Mouse (Mus musculus) adrenal gland, adult 2 months (tissue): ENCODE results near the gene Gm21915. TPM values are rescaled to one million over a fixed set of nuclear protein-coding genes. Genes with fewer than 3 reads are reported as not detected.

Experiments
- DNase-seq: peaks from one replicate; pipeline ENCODE4 v3.0.0; 2021
- polyA plus RNA-seq: library from polyadenylated mRNA; depleted of rRNA; stranded (reverse); fragments of >200 nt; gene quantifications from 2 replicates; pipeline ENCODE4 v1.2.3, GENCODE M21; 2012
- total RNA-seq, 2 experiments: library from RNA; stranded (reverse); gene quantifications; 2 replicates each; pipeline ENCODE4 v1.2.3; 2021

Gm21915 gene
- total and polyA plus RNA-seq, 3 experiments: not detected

DNA sequence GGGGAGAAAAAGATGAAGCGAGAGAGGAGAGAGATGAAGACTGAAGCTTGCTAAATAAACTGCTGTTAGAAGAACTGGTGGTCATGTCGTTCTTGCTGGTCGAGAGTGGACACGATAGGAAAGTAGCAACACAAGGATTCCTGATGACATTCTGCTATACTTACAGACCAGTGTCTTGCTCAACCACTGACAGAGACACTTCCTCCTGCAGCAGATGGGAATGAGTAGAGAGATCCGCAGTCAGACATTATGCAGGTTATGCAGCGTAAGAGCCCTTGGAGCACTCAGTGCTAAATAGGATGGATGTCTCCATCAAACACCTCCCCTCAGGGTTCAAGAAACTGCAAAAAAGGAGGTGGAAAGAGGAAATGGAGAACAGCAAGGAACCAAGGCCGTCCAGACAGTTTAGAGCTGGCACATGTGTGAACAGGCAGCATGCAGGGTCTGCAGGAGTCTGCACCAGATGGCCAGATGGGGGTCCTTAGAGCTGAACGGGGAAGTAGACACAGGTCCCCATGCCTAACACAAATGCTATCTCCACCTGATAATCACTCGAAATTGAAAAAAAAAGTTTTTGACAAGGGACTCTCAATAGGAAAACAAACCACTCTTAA is 4.1 kb upstream of the Gm21915 start:
- no peak for DNase-seq

DNA sequence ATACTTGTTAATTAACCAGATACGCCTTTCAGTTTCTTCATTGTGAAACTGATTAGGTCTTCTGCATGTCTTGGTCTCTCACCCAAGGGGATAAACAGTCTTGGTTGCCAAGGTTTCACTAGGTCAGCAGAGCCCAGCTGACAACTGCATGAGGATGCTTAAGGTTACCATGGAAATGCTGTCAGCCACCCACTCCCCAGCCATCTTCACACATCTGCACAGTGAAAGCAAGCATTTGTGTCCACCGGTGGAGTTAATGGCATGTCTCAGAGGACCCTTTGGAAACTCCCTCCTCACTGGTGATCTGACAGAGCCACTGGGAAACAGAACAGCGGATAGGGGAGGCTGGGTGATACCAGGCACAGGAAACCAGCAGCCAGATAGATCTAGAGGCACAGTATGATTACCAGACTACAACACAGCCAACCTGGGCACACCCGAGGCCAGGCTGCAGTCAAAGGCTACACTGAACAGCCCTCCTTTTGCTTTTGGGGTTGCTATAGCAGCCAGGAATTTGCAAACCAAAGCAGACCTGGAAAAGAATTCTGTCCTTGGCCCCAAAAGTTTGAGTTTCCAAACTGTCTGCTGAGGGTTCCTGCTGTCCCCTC is 1.0 kb downstream of the Gm21915 start:
- DNase-seq: peak; percentile 24

DNA sequence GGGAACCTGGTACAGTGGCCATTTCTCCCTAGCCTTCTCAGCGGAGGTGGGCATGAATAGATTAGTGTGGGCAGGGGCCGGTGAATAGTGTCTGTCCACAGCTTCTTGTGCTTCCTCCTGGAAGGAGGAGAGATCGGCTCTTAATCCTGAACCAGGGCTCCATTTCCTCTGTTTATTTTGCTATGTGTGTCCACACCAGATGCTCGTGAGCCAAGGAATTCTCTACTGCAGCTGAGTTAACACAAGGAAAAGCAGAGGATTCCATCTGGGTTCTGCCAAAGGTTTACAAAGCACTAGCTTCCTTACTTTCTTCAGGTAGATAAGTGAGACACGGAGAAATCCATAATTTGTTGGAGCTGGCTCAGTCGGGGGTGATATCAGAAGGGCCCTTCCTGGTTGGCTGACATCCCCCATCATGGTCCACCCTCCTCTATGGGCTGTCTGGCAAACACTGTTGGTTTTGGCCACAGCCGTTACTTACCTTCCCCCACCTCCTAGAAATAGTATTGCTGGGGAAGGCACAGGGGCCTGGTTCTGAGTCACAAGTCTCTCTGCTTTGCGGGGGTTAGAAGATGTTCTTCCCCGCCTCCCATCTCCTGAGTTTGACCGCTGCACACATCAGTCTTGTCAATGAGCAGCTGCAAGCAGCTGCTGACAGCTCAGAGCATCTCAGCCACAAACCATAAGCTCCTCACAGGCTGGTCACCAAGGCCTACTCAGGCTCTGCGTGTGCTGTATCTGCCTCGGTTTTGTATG is 5.0 kb downstream of the Gm21915 start:
- DNase-seq: no peak

DNA sequence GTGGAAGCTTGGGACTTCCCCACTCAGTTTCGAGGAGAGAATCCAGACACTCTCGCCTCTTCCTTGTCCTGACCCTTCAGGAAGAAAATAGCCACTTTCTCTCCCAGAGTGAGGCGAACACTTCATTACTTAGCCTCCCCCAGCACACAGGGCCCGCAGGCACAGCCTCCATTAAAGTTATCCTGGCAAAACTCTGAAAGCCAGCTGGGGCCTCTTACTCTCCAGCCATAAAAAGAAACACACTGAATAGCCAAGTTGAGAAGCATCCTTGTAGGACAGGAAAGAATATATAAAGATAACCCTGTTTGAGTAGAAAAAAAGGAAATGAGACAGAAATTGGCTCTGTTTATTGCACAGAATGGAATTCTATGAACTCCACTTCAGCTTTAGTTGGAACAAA is 8.2 kb downstream of the Gm21915 start:
- DNase-seq: no peak

DNA sequence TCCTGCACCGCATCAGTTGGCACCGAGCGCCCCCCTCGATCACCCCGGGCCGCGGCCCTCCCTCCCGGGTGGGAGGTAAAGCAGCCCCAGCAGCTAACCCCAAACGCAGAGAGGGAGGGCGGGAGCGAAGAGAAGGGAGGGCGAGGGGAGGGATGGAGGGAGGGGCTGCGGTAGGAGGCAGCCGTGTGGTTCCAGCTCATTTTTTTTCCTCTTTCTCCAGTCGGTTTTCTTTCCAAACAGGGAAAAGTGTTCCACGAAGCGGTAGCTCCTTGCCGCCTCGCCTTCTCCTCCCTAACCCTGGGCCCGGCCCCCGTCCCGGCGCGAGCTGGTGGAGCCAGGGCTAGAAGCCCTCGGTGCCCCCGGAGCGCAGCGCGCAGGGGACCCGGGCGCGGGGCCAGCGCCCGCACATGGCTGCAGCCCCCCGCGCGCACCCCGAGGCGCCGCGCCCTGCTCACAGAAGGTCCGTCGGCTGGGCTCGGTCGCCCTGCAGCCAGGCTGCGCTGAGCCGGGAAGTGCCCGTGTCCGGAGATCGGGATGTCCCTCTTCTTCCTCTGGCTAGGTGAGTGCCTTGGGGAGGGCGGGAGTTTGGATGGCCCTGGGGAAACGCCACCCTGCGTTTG is 15.5 kb downstream of the Gm21915 start, which contains the start of gene Clmp:
Gene Clmp (plus strand): TSS at position 162 of the 620 bp plus-strand sequence.
- peak; percentile 28 for DNase-seq

DNA sequence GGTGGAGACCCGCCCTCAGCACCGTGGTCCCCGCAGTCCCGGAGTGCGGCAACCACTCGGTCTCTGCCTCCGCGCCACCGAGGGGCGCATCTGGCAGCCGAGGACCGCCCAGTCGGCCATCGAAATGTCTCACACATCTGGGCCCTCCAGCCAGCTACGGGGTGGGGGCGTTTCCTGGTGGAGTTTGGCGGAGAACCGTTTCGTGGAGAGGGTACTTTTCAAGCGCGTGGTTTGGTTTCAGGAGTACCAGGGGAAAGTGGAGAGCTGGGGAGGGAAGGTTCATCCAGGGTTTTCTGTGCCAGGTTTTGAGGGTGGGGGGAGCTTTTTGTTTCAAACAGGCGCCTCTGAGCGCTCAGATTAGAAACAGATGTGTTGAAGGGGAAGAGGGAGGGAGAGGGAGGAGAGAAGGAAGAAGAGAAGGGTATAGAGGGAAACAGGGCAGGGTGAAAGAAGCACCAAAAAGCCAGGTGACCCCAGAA is 16.0 kb downstream of the Gm21915 start:
- DNase-seq: no peak

DNA sequence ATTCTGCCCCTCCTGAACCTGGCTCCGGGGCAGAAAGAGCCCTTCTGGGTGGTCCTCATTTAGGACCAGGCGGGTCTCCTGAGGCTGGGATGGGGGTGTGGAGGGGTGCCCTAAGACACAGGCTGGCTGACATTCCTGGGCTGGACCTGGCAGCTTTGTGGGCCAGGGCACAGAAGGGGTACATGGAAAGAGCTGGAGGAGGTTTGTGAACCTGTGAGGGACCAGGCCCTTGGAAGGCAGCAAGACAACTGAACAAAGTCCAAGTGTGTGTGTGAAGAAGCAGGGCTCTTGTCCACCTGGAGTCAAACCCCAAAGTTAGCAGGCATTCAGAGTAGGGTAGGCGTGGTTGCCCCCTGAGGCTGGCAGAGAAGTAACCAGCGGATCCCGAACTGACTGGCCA is 16.6 kb downstream of the Gm21915 start:
- DNase-seq: no peak

DNA sequence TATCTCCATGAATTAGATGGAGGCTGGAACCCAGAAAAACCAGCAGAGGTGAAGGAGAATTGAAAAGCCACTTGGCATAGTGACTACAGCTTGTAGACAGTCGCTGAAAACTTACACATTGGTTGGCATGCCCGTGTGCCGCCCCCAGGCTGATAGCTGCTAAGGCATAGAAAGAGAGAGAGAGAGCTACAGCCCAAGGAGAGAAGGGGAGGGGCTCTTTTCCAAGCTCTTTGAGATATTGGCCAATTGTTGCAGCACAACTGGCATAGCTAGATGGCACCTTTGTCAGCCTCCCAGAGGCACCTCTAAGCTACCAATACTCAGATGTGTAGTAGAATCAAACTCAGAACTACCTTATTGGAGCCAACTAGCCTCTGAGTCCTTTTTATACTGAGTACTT is 17.1 kb downstream of the Gm21915 start:
- DNase-seq: no peak

DNA sequence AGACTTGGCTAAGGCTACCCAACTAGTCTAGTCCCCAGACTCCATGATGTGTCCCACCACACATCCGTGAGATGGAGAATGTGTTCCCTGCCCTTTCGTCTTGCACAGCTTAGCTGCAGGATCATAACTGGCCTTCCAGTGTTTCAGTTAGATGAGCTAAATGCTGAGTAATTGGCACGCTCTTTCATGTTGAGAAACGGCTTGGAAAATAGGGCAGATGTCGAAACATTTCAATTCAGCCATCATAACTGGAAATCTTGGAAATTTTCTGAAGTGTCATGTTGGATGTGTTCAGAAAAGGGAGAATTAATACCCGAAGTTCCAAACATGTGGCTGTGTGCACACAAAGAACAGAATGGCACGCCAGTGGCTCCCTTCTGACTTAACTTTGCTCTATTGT is 20.1 kb downstream of the Gm21915 start:
- DNase-seq: peak; percentile 66

DNA sequence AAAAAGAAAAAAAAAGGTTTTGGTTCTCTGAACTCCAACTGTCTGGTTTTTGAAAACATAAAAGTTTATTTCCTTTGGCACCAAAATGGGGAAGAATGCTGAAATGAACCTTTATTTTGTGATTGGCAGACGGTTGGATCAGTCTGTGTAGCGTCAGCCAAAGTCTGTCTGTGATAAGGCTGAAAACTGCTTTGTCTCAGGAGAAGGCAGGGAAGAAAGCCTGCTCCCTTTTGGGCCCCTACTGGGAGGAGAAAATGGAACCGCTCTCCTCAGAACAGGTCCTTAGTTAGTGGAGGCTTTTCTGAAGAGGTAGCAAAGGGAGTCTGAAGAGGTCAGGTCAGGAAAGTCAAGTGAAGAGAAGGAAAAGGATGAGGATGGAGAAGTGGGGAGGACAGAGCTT is 22.6 kb downstream of the Gm21915 start:
- DNase-seq: no peak

DNA sequence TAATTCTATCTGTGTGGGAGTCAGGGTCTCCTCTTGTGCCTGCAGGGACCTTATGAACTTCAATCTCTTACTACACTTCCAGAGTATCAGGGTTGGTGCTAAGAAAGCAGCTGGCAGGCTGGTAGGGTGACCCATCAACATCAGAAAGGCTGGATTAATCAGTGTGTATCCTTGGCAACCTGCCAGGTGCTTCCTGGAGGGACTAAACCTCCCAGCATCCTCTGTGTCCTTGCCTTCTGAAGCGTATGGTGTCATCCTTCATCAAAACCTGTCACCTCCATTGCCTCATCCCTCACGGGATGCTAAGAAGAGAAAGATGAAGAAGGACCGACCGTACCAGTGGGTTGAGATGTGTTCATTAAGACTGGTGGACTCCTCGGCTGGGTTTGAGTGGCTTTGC is 23.4 kb downstream of the Gm21915 start:
- DNase-seq: peak; percentile 74

DNA sequence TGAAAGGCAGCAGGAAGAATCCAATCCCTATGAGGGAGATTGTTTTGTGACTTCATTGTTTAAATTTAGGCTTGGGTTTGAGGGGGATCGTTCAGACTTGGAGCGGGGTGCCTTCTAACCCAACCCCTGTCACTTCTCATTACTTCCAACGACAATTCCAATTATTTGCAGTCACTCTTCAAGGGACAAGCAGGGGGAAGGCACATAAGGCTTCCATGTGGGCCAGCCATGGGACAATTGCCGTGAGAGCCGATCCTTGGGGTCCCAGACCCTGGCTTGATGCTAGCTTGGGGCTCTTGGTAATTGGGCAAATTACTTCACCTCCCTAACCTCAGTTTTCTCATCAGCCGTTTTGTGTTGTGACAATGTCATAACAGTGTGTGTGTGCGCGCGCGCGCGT is 23.9 kb downstream of the Gm21915 start:
- DNase-seq: no peak

DNA sequence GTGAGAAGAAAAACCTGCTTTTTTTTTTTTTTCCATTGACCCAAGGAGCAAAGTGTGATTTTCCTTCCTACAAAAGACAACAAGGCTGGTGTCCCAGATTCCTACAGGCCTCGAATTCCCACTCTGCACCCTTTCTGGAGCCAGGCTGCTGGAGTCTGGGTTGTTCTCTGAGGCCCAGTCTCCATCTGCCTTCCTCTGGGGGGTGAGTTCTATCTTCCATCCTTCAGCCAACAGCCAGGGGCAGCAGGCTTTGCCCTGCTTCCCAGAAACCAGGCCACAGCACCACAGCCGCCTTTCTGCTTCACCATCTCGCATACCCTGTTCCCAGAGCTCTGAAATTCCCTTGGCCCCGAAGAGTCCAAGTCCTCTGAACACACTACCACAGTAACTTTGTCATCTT is 25.7 kb downstream of the Gm21915 start:
- no peak for DNase-seq

DNA sequence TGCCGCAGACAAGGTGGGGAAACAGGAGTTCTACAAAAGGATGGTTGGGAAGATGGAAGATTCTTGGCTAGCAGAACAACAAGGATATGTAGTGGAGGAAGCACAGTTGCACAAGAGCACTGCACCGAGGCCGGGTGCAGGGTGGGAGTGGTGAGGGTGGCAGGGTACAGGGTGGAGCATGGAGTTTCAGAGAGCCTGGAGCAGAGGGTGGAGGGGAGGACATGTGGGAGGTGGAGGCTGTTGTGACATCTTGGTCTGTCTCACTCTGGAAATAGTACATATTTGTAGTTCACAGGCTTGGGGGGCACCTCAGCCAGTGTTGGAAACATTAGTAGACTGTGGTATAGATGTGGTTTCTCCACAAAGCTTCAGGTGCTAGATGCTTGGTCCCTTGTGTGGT is 28.8 kb downstream of the Gm21915 start:
- no peak for DNase-seq

DNA sequence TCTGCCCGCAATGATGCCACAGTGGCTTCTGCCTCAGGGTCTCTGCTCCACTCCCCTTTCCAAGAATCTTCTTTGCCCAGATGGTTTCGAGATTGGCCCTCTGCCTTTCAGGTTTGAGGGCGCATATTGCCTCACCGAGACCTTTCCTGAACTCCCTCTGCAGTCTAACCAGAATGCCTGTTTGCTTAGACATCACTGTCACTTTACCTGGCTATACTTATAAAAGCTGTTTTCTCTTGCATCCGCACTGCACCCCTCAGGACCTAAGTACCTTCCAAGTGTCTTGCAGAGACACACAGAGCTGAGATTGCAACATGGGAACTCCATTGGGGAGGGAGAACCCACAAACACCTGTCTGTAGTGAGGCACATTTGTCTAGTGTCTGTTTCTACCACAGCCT is 29.8 kb downstream of the Gm21915 start:
- DNase-seq: no peak

DNA sequence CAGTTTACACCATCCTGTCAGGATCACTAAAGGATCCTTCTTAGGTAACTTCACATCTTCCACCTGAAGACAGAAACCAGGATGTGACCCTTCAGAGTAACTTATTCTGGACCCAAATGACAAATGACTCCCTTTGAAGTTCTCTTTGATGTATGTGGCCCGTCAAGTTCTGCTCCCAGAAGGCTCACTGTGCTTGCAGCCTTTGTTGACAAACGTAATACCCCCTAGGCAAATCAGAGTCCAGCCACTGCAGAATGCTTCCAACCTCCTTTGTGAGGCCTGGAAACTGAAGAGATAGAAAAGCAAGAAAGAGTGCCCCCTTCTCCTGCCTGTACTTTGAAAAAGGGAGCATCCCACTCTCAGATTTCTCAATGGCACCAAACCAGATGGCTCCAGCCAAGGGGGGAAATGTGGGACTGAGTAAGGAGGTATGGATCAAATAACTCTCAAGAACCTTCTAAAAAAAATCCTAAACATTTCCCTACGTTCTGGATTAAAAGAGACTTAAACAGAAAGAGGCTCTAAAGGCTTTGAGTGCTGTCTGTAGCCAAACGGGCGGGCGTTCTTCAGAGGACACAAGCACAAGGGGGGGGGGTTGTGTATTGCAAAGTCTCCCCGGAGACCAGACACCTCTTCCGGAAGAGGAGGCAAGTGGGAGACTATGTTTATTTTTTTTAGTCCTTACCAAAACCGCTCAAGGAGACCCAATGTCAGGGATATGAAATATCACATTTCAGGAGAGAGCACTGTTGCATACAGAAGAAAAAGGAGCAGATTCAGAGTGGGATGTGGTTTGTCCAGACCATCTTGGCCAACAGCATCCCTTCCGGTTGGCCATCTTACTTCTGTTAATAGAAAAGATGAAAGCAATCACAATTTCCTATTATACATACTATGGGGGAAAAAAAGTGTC is 34.2 kb downstream of the Gm21915 start:
- no peak for DNase-seq

DNA sequence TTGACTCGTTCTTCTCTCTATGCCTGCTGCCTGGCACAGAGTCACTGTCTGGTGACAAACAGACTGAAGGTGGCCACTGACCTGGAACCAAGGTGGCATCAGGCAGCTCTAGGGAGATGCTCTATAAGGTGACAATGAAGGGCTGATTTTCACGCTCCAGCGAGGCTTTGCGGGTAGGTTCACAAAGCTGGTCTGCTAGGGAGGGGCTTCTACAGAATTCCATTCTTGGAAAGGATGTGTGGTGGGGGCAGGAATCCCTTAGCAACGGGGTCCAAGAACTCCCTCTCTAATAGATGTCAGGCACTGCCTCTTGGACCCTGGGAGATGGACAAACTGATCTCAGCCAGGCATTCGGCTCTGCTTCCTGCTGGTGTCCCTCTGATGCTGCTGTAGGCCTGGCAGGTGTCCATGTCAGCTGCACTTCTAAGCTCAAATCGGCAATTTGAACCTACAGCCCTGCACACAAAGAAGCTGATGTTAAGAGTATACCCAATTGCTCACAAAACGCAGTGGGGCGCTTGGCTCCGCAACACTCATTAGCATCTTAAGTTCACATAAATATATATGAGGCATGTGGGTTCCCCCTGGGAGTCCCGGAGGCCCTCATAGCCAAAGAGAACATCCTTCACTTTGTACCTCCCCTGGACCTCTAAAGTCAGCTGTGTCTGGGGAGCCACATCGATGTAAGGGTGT is 38.2 kb downstream of the Gm21915 start:
- DNase-seq: no peak

DNA sequence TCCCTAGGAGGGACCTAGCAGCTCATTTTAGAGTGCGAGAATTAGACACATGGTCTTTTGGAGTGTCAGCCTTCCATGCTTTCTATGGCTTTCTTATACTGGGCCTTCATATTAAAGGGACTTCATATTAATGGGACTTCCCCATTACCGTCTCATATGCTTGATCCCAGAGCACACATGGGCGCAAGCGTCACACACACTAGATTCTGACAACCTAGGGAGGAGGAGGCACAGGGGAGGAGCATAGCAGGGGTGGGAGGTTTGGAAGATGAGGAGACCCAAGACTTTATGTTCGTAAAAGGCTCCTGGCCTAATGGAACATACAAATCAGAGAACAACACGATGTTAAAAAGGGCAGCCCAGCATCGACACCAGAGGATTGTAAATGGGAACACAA is 38.7 kb downstream of the Gm21915 start:
- DNase-seq: no peak

DNA sequence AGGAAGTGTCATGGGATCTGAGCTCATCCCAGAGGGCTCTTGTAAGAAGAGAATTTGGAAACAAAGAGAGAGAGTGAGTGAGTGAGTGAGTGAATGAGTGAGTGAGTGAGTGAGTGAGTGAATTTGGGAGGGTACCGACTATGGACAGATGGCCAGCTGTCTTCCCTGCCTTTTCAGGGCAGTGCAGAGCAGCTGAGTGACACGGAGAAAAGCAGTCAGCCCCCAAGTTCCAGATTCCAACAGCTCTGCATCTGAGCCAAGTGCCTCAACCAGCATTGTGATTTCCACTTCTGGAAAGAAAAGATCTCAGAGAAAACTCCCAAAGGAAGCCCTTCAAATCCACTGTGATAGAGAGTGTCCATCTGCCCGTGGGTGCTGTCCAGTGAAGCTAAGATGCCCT is 39.2 kb downstream of the Gm21915 start:
- DNase-seq: no peak

DNA sequence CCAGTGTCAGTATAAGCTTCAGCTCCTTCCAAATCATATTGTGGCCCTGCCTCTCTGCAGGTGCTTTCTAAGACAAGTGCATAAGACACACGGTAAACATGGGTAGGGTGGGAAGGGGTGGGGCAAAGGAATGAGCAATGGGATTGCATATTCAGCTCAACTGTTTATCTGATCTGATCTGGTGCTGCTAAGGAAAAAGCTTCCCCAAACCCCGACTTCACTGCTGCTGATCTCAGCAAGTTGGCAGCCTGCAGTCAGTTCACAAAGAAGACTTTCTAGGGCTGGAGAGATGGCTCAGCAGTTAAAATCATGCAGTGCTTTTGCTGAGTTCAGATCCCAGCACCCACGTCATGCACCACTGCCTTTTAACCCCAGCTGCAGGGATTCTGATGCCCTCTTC is 39.6 kb downstream of the Gm21915 start:
- DNase-seq: no peak

DNA sequence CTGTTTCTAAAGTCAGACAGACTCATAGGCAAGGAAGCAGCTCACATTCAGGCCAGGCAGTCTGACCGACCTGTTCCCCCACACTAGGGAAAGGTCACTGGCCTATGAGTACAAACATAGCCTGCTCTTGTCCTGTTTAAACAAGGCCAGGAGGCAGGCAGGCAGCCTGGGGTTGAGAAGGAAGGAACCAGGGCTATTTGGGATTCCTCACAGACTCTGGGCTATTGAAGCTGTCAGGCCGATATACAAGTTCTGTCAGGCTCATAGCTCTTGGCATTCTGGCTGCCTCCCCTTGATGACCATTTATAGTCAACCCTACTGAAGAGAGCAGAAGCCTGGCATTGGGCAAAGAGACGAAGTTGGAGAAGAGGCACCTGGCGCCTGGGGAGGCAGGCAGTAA is 41.2 kb downstream of the Gm21915 start:
- DNase-seq: no peak
